Mouse (Mus musculus) retina, postnatal 1 day (tissue): Measurements from ENCODE around the gene Igf2r.
"Not testable (repeated sequence)": the region's sequence is repeated elsewhere in the genome, so short reads cannot be mapped to it uniquely, and the experiment has no call there.

Experiments
- DNase-seq: peaks from one replicate; pipeline ENCODE4 v3.0.0-alpha.2; 2012

Gene Igf2r

DNA sequence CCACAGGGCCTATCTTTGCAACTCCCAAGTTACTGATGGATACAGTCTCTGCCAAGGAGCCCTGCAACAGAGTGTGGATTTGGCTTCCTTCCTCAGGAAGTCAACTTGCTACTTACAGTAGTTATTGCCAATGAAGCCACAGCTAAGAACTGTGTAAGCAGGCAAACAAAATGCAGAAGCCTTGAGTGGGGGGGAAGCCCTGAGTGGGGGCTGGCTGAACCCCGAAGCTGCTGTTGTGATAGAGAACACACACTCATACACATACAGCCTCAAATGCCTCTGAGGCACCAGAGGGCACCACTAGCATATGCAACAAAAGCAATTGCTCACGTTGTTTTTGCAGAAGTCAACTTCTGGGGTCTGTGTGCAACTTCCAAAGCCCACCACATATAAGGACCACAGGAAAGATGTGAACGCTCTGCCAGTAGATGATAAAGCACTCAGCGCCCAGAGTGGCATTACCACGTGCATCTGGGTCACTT lies 55.3 kb downstream of the Igf2r start:
- DNase-seq = no peak

DNA sequence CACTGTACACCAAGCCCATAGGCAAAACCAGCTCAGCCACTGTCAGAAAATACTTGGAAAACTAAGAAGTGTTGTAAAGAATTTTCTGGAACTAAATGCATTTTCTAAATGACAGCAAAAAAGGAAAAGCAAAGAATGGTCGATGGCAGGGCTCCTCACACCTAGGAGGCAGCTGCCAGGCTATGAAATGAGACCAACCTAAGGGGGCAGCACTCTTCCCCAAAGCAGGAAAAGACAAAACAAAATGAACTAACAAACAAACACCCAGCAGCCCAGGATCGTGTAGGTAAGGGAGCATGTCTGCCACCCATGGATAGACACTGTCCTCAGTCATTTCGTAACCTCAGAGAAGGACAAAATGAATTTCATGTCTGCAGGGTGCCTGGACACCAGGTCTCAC lies 56.5 kb downstream of the Igf2r start:
- DNase-seq = no peak

DNA sequence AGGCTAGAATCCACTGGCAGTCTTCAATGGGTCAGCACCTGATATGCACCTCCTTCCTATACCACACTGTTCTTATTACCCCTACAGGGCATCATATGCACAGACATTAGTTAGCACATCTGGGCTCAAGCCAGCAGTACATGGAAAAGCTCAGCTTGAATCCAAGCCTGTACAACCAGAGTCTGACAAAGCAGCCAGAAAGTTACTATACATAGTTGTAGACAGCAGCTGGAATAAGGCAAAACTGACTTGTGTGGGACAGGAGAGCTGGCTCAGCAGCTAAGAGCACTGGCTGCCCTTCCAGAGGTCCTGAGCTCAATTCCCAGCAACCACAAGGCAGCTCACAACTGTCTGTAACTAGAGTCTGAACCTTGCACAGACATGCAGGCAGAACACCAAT lies 57.3 kb downstream of the Igf2r start:
- DNase-seq = no peak

DNA sequence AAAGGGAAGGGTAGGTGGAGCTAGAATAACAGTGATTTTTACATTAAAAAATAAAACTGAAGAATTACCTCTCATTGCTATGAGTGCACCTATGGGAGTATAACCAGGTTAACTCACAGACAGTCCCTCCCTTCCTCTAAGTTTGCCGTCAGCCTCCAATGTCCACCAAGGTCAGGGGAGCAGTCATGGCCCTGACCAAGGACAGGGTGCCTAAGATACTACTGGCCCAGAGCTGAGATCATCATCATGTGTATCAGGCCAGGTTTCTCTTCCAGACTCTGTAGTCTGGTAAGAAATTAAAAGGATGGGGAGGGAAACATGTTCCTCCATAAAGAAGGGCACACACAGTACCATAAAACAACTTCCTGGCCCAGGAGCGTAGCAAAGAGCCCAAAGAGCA lies 58.5 kb downstream of the Igf2r start:
- DNase-seq = no peak

DNA sequence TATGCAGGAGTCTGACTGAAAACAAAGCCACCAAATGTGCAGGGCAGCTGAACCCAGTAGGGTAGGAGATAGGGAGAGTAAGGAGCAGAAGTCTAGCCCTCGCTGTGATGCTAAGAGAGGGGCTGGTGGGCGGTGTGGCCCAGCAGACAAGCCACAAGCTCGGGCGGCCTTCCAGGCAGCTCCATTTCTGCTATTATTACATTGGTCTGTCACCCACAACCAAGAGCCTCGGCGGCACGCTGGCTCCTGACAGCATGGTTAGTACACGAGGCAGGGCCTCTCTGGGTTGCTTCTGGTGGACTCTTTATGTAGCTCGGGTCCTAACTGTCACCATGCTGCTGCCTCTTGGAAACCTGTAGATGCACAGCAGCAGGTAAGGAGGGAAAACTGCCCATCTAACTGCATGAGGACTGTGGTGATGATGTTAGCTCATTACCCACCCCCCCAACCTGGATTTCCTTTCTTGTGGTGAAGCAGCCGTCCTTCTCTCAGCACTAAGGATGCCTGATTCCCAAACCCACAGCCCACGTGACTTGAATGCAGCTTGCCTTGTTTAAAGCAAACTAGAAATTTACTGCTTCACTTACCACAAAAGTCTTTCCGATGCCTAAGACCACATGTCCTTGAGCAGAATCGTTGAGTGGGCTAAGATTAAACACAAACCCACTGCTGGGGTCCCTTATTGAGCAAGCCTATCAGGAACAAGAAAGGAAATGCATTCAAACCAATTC lies 59.2 kb downstream of the Igf2r start:
- DNase-seq = no peak

DNA sequence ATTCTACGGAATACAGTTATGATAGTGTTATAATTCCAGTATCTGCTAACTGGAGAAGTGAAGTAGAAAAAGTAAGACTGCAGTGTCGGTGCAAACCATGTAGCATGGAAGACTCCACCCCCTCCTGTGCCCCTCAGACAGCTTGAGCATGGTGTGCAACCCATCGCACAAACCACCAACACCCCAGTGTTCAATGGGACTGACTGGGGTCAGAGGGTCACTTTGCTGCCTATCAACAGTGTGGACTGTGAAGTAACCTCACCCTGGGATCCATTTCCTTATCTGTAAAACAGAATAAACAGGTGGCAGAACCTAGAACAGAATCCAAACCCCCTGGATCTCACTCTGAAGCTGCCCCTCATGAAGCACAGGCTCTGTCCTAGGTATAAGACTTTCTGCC lies 61.1 kb downstream of the Igf2r start:
- no peak for DNase-seq

DNA sequence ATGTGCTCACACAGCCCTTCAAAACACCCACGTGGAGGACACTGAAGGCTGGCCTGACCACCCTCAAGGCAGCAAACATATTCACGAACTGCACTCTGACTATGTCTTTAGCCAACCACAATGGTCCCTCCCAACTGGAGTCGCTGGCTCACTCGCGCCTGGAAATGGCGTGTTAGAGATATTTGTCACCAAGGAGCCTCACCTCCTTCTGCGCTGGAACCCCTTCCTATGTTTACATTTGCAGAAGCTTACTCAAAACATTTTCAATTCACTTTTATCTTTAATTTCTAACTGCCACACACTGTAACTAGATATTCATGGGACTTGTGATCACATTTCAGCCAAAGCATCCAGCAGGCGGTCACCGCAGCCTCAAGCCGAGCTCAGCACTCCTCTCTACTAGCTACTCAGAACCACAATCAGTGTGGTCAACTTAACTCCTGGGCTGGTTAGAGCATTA lies 62.8 kb downstream of the Igf2r start:
- no peak for DNase-seq

DNA sequence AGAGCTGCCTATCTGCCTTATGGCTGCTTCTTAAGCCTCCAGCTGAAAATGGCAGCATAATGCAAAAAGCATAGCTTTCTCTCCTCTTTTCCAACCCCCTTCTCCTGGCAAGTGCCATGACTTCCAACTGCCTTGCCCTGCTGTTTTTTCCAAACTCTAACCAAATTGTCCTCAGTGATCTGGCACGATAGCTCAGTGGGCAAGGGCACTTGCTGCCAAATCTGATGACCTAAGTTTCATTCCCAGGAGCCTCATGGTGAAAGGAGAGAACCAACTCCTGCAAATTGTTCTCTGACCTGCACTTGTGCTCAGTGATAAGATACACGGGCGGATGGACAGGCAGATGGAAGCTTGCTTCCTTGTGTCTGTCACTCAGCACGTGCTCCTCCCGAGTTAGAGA lies 66.6 kb downstream of the Igf2r start:
- no peak for DNase-seq

DNA sequence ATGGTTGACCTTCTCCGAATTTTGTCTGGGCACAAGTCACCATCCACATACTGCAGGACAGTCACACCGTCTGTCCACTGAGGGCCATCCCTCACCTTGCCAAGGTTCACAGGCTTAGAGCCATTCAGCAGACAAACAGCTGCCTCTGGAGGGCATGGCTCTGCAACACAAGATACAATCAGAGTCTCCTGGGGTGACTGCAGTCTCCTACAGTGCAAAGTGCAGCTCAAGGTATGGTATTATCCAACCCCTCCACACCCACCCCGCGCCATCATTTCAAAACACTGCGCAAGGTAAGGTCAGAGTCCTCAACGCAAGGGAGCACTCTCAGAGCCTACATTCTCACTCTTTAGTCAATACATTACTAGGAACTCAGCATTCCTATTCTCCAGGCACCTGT lies 69.1 kb downstream of the Igf2r start:
- DNase-seq = no peak

DNA sequence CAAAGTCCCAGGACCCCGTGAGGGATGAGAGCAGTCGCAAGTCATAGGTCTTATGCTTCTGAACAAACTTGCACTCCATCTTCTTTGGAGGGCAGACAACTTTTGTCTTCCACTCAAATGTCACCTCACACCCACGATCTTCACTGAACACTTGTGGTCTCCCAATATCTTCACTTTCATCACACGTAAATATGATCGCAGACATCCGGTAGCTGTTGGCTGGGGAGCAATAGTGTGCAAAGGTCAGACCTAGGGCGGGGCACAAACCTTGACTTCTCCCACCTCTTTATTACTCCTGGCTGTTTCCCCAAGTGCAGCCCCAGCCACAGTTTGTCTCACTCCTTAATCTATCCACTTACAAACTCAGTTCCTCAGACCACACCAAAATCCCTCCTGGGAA lies 77.6 kb downstream of the Igf2r start:
- no peak for DNase-seq

DNA sequence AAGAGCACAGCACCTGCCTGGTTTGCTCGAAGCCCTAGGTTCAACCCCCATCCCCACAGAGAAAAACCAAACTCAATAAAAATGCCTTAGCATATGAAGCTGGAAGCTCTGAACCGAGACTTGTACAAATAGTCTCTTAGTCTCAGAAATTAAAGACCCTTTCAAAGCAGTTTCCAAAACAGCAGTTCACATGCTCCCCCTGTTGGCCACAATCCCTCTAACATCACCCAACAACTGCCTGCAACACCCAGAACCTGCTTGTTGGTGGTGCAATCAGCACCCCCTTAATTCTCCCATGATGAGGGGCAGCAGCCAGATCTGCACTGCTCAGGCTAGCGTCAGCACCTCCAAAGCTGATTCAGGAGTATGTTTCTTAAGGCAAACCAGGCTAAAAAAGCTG lies 79.9 kb downstream of the Igf2r start:
- DNase-seq = peak; percentile 9

DNA sequence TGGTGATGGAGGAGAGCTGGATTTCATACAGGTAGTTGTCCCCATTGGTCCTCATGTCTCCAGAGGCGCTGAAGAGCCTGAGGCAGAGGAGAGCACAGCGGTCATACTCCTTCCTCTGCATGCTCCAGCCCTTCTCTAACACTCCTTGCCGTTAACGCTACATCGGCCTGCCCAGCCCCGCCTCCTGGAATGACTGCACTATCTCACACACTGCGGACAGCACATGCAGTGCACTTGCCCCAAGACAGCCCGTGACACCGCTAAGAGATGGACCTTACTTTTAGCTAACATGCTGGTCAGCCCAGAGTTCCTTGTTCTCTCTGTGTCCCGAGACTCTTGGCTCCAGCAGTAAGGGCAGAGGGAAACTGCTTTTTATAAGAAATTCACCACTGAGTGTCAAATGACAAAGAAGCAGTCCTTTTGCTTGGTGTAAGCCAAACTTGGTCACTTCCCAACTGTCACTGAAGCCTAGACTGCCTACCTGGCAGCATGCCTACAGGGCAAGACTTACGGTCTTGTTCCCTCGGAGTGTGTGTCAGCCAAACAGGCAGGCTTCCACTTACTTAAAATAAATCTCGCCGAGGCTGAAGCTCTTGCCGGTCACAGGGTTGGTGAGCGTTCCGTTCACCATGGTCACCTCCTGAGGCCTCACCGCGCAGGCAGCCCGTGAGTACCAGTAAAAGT lies 80.9 kb downstream of the Igf2r start:
- no peak for DNase-seq

DNA sequence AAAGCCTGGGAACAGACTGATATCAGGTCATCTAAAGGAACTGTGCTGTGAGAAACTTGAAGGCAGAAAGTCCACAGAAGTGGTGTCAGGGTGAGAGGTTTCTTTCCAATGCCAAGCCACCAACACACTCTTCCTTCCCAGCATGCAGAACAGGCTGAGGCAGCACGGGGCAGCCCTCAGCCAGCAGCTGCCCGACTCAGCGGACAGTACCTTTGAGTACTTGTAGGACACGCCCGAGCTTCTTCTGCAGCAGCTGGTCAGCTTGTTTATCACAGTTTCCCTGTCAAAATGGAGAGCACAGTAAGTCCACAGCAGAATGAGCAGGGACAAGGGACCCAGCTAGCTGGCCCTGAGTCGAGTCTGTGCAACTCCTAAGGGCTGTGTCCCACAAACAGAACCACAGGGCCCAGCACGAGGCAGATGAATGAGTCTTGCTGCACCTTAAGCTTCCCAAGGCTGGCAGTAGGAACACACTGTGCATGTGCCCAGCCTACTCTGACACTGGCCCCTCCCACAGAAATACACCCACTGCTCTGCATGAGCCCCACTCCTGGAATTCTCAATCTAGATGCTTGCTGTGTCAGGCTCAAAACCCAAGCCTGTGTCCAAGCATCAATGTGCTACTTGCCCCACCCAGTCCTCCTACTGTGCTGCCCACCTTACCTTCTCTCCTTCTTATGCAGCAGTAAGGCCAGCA lies 84.4 kb downstream of the Igf2r start:
- DNase-seq = no peak

DNA sequence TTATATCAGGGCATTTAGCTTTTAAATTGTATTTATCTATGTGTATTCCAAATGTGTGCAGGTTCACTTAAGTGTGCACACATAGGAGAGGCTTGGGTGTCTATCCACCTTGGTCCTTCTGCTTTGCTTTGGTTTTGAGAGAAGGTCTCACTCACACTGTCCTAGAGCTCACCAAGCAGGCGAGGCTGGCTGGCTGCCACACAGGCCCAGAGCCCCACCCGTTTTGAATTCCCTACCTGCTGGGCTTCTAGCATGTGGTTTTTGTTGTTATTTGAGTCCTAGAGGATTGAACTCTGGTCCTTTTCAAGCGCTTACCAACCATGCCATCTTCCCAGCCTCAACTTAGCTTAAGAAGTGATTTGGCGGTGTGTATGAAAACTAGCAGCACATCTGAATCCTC lies 85.1 kb downstream of the Igf2r start:
- no peak for DNase-seq

DNA sequence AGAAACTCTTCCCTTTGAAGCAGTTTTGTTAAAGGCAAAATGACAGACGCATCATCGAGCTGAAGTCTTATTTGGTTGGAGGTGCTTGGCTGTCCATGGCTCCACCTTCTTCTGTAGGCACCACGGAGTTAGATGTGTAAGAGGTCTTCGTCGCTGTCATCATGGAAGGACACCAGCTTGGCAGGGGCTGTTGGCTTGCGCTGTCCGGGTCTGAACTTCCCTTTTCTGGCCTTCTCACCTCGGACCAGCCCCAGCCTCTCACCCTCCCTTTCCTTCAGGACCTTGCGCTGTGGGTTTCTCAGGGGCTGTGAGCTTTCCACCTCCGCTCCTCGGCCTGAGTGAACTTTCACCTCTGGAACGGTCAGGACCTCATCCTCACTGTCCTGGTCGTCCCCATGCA lies 85.9 kb downstream of the Igf2r start:
- DNase-seq = no peak

DNA sequence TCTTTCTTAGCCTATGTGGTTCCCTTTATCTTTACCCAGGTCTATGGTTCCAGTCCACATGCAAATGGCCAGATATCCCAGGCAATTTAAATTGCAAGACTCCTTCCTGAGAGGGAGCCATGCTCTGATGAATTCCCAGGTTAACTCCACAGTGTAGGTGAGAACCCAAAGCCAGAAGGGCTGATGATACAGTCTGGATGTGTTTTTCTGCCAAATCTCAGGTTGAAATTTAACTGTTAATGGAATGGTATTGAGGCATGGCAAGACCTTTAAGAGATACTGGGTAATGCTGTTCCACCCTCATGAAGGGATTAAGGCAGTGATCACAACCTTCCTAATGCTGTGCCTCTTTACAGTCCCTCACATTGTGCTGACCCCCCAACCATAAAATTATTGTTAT lies 91.2 kb downstream of the Igf2r start:
- DNase-seq = no peak

DNA sequence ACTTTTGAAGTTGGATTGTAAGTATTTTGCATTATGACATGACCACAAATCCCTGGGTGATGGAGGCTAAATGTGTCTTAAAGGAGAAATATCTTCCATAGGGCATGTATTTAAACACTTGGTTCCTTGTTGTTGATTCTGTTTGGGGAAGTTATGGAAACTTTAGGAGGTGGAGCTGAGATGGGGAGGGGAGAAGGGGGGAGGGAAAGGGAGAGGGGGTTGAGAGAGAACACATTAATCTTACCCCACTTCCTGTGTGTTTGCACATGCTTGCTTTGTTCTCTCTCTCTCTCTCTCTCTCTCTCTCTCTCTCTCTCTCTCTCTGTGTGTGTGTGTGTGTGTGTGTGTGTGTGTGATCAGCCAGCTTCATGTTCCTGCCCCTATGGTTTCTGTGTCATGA lies 92.3 kb downstream of the Igf2r start:
- no peak for DNase-seq

DNA sequence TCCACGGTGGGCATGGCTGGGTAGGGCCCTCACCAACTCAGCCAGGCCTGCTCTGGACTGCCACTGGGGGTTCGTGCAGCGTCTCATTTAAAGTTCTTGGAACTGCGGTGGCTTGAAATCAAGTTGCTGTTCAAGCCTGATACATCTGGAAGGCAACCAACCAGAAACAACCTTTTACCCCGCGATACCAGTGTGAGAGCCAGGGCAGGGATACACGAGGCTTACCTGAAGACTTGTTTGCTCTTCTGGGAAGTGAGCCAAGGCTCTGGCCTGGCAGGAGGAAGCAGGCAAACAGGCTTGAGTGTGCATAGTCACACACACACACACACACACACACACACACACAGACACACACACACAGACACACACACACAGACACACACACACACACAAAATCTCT lies 93.8 kb downstream of the Igf2r start, which contains the start of gene Slc22a1:
Gene Slc22a1, minus strand, starts transcription at position 184 of the 400 bp plus-strand sequence.
- DNase-seq = no peak

DNA sequence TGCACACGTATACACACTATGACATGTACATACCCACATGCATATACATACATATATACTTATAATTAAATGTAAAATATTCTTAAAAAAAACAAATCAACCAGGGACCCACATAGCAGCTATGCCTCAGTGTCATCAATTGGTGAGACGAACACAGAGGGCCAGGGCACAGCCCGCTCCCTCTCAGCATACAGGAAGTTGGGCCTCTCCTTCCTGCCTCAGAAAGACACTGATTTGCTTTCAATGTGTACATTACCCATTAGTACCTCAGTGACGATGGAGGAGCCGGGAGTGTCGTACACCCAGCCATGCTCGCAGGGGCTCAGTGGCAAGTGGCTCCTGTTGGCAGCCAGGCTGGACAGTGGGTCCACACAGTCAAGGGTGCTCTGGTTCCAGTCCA lies 94.5 kb downstream of the Igf2r start:
- DNase-seq = not testable (repeated sequence)

DNA sequence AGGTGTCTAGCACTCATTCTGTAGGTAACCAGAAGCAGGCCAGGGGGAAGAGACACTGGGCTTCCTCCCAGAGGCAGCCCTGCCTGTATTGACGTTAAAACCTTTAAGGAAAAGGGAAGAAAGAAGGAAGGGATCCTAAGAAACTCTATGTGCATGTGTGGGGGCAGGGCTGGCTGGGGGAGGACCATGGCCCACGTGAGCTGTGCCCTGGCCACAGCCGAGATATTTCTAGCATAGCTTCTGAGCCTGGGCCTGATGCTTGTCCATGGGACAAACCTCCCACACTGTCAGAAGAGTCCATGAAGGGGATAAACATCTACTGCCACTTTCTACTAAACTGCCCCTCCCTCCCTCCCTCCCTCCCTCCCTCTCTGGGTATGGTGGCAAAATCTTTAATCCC lies 95.6 kb downstream of the Igf2r start:
- DNase-seq = no peak

DNA sequence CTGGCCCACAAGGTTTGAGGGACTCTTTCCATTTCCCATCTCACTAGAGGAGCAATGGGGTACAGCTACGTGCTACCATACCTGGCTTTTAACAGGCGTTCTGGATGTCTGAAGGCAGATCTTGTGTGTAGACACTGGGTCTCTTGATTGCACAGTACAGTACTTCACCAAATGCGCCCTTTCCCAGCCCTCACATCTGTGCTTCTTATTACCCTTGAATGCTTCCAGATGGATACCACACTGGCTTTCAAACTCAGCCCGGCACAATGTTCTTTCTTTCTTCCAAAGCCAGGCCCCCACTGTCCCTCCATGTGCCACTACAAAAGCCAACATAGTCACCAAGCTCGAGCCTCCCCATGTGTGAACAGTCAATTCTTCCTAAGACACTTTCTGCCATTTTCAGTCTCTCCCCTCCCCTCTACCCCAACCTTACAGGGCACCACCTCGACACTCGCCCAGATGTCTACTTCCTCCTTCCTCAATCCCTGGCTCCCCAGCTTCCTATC lies 97.1 kb downstream of the Igf2r start:
- no peak for DNase-seq

DNA sequence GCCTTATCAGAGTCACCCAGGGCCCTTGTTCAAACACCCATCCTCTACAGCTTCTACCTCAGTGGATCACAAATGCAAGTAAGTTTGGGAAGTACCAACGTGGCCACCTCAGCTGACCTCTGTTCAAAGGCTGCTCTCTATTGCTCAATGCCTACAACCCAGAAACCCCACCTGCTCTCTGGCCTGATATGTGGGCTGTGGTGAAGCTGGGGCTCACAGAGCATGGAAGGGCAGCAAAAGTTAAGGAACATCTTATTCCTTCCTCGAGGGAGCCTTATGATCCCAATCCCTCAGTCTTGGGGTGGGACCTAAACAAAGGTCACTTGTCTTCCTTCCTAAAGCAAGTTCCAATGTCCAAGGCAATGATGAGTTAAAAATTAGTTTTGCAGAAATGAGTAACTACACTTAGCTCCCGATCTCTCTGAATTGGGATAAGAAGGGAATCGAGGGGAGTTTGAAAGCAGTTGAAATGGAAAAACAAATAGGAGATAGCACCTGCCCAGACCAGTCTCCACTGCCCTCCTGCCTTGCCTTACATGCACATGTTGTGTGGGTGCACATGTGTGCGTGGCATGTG lies 98.3 kb downstream of the Igf2r start:
- DNase-seq = no peak

DNA sequence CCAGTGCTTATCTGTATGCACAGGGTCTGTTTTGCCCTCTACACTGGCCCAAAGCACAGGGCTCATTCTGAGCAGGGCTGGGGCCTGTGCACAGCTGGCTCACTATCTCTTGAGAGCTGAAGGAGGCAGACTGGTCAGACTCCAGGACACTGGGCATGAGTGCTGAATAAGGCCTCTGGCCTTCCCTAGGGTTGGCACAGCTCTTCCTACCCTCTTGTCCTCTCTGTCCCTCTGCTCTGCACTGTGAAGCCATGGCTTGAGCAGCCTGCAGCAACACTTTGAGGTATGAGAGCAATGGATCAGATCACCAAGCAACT lies 100.1 kb downstream of the Igf2r start:
- no peak for DNase-seq
